Mouse (Mus musculus) liver, embryonic 14.5 days (tissue): ENCODE results near the gene Sos1.

Experiments used
- CTCF ChIP-seq: IDR thresholded peaks from 2 replicates; pipeline ENCODE4 v1.5.1; 2016; ENCODE audit warnings: antibody characterized with exemption, low read depth, control low read depth
- EP300 ChIP-seq: IDR thresholded peaks from 2 replicates; pipeline ENCODE4 v1.6.1; 2016; ENCODE audit warnings: antibody characterized with exemption, low read depth

DNA sequence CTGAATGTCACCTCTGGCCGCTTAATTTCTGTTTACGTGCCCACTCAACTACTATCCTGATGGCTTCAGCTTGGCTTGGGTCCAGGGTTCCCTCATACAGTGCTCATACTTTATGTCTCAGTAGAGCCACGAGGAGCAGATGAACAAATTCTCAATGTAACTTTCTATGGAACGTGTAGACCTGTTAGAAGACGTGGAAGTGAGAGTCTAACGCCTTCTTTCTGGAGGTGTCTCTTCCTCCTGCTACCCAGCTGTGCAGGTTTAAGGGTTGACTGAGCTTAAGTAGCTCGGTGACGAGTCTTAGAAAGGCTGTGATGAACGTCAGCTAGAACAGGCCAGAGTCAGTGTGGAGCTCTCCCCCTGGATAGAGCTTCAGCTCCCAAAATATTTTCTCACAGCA is 111.6 kb downstream of the Sos1 start:
- TF ChIP-seq CTCF (no peak), EP300 (no peak)
